Mouse (Mus musculus) lung, adult 2 months (tissue): ENCODE data around the gene Hspb7.

Experiments
- CTCF ChIP-seq: fragments of 200-500 bp; IDR thresholded peaks from 2 replicates; pipeline ENCODE4 v1.5.1; 2011; ENCODE audit warnings: mild to moderate bottlenecking, low read length, control low read depth; ENCODE audit not compliant: insufficient read depth
- POLR2A ChIP-seq: fragments of 200-500 bp; IDR thresholded peaks from 2 replicates; pipeline ENCODE4 v1.6.1; 2011; ENCODE audit warnings: low read depth, mild to moderate bottlenecking, control low read depth, low read length, borderline replicate concordance; ENCODE audit errors: extremely low read depth

DNA sequence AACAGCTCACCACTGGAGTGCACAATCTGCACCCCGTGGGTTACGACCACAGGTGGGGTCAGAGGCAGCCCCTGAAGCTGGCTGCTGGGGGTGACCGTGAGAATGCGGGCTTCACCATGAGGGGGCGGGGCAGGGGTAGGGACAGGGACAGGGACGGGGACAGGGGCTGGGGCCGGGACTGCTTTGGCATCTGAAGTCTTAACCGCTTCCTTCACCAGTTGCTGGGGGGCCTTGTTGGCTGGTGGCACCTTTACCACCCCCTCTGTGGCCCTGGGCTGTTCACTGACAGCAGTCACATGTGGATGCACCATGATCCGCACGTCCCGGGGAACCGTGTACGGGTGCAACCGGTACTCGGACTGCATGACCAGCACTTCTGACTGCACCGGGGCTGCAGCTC, 50.9 kb downstream of the Hspb7 start:
- TF ChIP-seq CTCF (no peak), POLR2A (no peak)
